24 mouse cellular contexts compared by ENCODE assay signal in genomic region chr6:41505323-41505722, GRCm38 (mm10). TPM values are rescaled to one million over a fixed set of nuclear protein-coding genes. Genes with fewer than 3 reads are reported as not detected.
DNase-seq lines count a peak whose midpoint lies in the region; ATAC-seq and TF ChIP-seq lines count a peak whose summit lies in the region.
"Had no signal": no experiment of that assay in that cellular context is flagged by ENCODE, and none has a peak within 500 bp of the region (broad histone marks: within the 10 kb centered on the region; RNA-seq: fewer than 3 reads in every experiment).

No protein-coding gene starts in this region.

- no peaks in the 10 kb centered on the region for H3K4me1 ChIP-seq in heart, adult 2 months (ENCODE audit: control insufficient read depth, insufficient read depth, low read length)
- no peaks in the 10 kb centered on the region for H3K4me1 ChIP-seq in thymus, adult 2 months (replicated peaks; ENCODE audit: control insufficient read depth, insufficient read depth, low read length)
- H3K4me1 ChIP-seq in forebrain, embryonic 10.5 days, result no peaks in the 10 kb centered on the region
- no peaks in the 10 kb centered on the region for H3K4me1 ChIP-seq in neural tube, embryonic 15.5 days
- H3K4me1 ChIP-seq: limb, embryonic 15.5 days; midbrain, embryonic 10.5 days had no signal

- H3K36me3 ChIP-seq in heart, adult 2 months (ENCODE audit: control insufficient read depth, insufficient read depth, low read length), result no peaks in the 10 kb centered on the region
- no peaks in the 10 kb centered on the region for H3K36me3 ChIP-seq in thymus, adult 2 months (ENCODE audit: control insufficient read depth, insufficient read depth, low read length)
- no peaks in the 10 kb centered on the region for H3K36me3 ChIP-seq in forebrain, embryonic 10.5 days (replicated peaks)
- H3K36me3 ChIP-seq in neural tube, embryonic 15.5 days, result no peaks in the 10 kb centered on the region
- H3K36me3 ChIP-seq: G1E; limb, embryonic 15.5 days; midbrain, embryonic 10.5 days had no signal

- no peak overlapping the region for H3K4me3 ChIP-seq in heart, adult 2 months
- H3K4me3 ChIP-seq in thymus, adult 2 months (ENCODE audit: control insufficient read depth, insufficient read depth, low read length), result no peak overlapping the region
- no peak overlapping the region for H3K4me3 ChIP-seq in forebrain, embryonic 10.5 days
- H3K4me3 ChIP-seq in neural tube, embryonic 15.5 days (replicated peaks), result no peak overlapping the region
- H3K4me3 ChIP-seq: limb, embryonic 15.5 days; midbrain, embryonic 10.5 days had no signal

- 0 out of 2 replicates have a peak, but pooled peaks have one; percentile 50 for ATAC-seq in common myeloid progenitor, adult 5-6 weeks (replicated peaks; ENCODE audit: low read depth, poor library complexity, severe bottlenecking)
- ATAC-seq in neural tube, embryonic 15.5 days (ENCODE audit: low FRiP score), result no peak
- ATAC-seq: forebrain, embryonic 14.5 days; hindbrain, embryonic 16.5 days had no signal

- no peak for TF ChIP-seq POLR2A in heart, adult 2 months (IDR thresholded peaks at IDR 0.05; ENCODE audit: insufficient read depth, low read depth, low read length)
- TF ChIP-seq POLR2A in thymus, adult 2 months (IDR thresholded peaks at IDR 0.05; ENCODE audit: control insufficient read depth, extremely low read depth, insufficient read depth, low read length, poor library complexity), result no peak

- WGBS in heart, adult 2 months, result 67% methylated on average over 6 of the region's 6 CpGs
- 57% methylated on average over 6 of the region's 6 CpGs for WGBS in thymus, adult 2 months
- WGBS in forebrain, embryonic 10.5 days, result 80% methylated on average over 6 of the region's 6 CpGs
- 80% methylated on average over 6 of the region's 6 CpGs for WGBS in neural tube, embryonic 15.5 days

- H3K4me2 ChIP-seq in neural tube, embryonic 15.5 days, result no peak overlapping the region
- H3K4me2 ChIP-seq: heart, embryonic 11.5 days; limb, embryonic 15.5 days had no signal

- peak; percentile 55 for TF ChIP-seq CTCF in heart, adult 2 months (IDR thresholded peaks at IDR 0.05)
- TF ChIP-seq CTCF in thymus, adult 2 months (IDR thresholded peaks at IDR 0.05; ENCODE audit: borderline replicate concordance, control insufficient read depth, extremely low read depth, insufficient read depth, low read length, poor library complexity), result no peak

- H3K9me3 ChIP-seq in forebrain, embryonic 10.5 days, result no peaks in the 10 kb centered on the region
- no peaks in the 10 kb centered on the region for H3K9me3 ChIP-seq in neural tube, embryonic 15.5 days (replicated peaks)
- H3K9me3 ChIP-seq: G1E; limb, embryonic 15.5 days; midbrain, embryonic 10.5 days had no signal

- H3K79me2 ChIP-seq in heart, adult 2 months (replicated peaks; ENCODE audit: control insufficient read depth, insufficient read depth, low read length), result no peaks in the 10 kb centered on the region

- no peaks in the 10 kb centered on the region for H3K27me3 ChIP-seq in heart, adult 2 months (ENCODE audit: control insufficient read depth, insufficient read depth, low read length)
- no peaks in the 10 kb centered on the region for H3K27me3 ChIP-seq in thymus, adult 2 months (ENCODE audit: control insufficient read depth, insufficient read depth, low read length)
- H3K27me3 ChIP-seq in forebrain, embryonic 10.5 days (ENCODE audit: poor library complexity, severe bottlenecking), result no peaks in the 10 kb centered on the region
- H3K27me3 ChIP-seq in neural tube, embryonic 15.5 days (replicated peaks), result no peaks in the 10 kb centered on the region
- H3K27me3 ChIP-seq: limb, embryonic 15.5 days had no signal

- no peak for TF ChIP-seq EP300 in heart, adult 2 months (IDR thresholded peaks at IDR 0.05; ENCODE audit: insufficient read depth, low read depth, low read length)

- intact Hi-C loops in heart, adult 2 months (cut with DNase I), result no loop called here

- H3K9ac ChIP-seq in heart, adult 2 months (ENCODE audit: low read depth, low read length), result no peak overlapping the region
- no peak overlapping the region for H3K9ac ChIP-seq in neural tube, embryonic 15.5 days (replicated peaks)
- H3K9ac ChIP-seq: limb, embryonic 15.5 days had no signal

- no peak for DNase-seq in heart, adult 2 months
- no peak for DNase-seq in heart, postnatal 4 days
- DNase-seq in 416B (ENCODE audit: low read depth), result peak; percentile 8
- peak; percentile 31 for DNase-seq in thymus, adult 2 months
- no peak for DNase-seq in forebrain, embryonic 10.5 days (ENCODE audit: extremely low spot score, low spot score)
- no peak for DNase-seq in right cerebral cortex, postnatal 14 days
- DNase-seq: adrenal gland, postnatal 10 days; cerebellum, adult 8-10 months; embryo, embryonic 11 days; kidney, adult 9 months; lung, postnatal 14 days; right cerebral cortex, adult 18-20 months had no signal

- H3K27ac ChIP-seq in heart, adult 2 months, result no peak overlapping the region
- H3K27ac ChIP-seq in thymus, adult 2 months (ENCODE audit: control insufficient read depth, insufficient read depth, low read length), result no peak overlapping the region
- H3K27ac ChIP-seq in forebrain, embryonic 10.5 days, result no peak overlapping the region
- no peak overlapping the region for H3K27ac ChIP-seq in neural tube, embryonic 15.5 days (replicated peaks)
- H3K27ac ChIP-seq: limb, embryonic 15.5 days; midbrain, embryonic 10.5 days had no signal

RNA-seq across cellular contexts. Expression of gene Prss2, which starts 16.3 kb away (rescaled TPM):
- total RNA-seq in heart, adult 2 months (2021), result not detected
- polyA plus RNA-seq in heart, adult 2 months (2012; rRNA removed), result 0.67 TPM in 1 of 2 replicates, not detected in the other
- total RNA-seq in heart, postnatal 4 days (2021), result not detected
- not detected in 2 replicates for total RNA-seq in common myeloid progenitor, adult 5-6 weeks (2017)
- 9.8 and 13.8 TPM in 2 replicates for polyA plus RNA-seq in thymus, adult 2 months (2012; rRNA removed)
- not detected in 2 replicates for polyA plus RNA-seq in forebrain, embryonic 10.5 days (2016; fragmentation: Nextera tagmentation; extraction: Ambion mirVana)
- polyA plus RNA-seq in neural tube, embryonic 15.5 days (2015; fragmentation: Nextera tagmentation; extraction: Ambion mirVana), result 1.3 TPM in 1 of 2 replicates, not detected in the other
- total RNA-seq: adrenal gland, postnatal 10 days; G1E; gastrocnemius, adult 8-10 months; heart, postnatal 25 days; layer of hippocampus, adult 18-20 months; left cerebral cortex, adult 8-10 months had no signal
- polyA plus RNA-seq: forebrain, embryonic 14.5 days; G1E; heart, embryonic 11.5 days; hindbrain, embryonic 16.5 days; limb, embryonic 15.5 days; midbrain, embryonic 10.5 days had no signal

RNA-seq across cellular contexts. Expression of gene Prss1, which starts 46.6 kb away (rescaled TPM):
- not detected for total RNA-seq in heart, adult 2 months (2021)
- not detected in 2 replicates for polyA plus RNA-seq in heart, adult 2 months (2012; rRNA removed)
- total RNA-seq in heart, postnatal 4 days (2021), result not detected
- total RNA-seq in common myeloid progenitor, adult 5-6 weeks (2017), result not detected in 2 replicates
- polyA plus RNA-seq in thymus, adult 2 months (2012; rRNA removed), result 0.62 and 1.0 TPM in 2 replicates
- not detected in 2 replicates for polyA plus RNA-seq in forebrain, embryonic 10.5 days (2016; fragmentation: Nextera tagmentation; extraction: Ambion mirVana)
- 2.3 TPM in 1 of 2 replicates, not detected in the other for polyA plus RNA-seq in neural tube, embryonic 15.5 days (2015; fragmentation: Nextera tagmentation; extraction: Ambion mirVana)
- total RNA-seq: adrenal gland, postnatal 10 days; G1E; gastrocnemius, adult 8-10 months; heart, postnatal 25 days; layer of hippocampus, adult 18-20 months; left cerebral cortex, adult 8-10 months had no signal
- polyA plus RNA-seq: forebrain, embryonic 14.5 days; G1E; heart, embryonic 11.5 days; hindbrain, embryonic 16.5 days; limb, embryonic 15.5 days; midbrain, embryonic 10.5 days had no signal

RNA-seq across cellular contexts. Expression of gene Gm10334, which starts 59.4 kb away (rescaled TPM):
- not detected for total RNA-seq in heart, adult 2 months (2021)
- not detected in 2 replicates for polyA plus RNA-seq in heart, adult 2 months (2012; rRNA removed)
- not detected for total RNA-seq in heart, postnatal 4 days (2021)
- not detected in 2 replicates for total RNA-seq in common myeloid progenitor, adult 5-6 weeks (2017)
- 0.28 and 0.30 TPM in 2 replicates for polyA plus RNA-seq in thymus, adult 2 months (2012; rRNA removed)
- not detected in 2 replicates for polyA plus RNA-seq in forebrain, embryonic 10.5 days (2016; fragmentation: Nextera tagmentation; extraction: Ambion mirVana)
- not detected in 2 replicates for polyA plus RNA-seq in neural tube, embryonic 15.5 days (2015; fragmentation: Nextera tagmentation; extraction: Ambion mirVana)
- total RNA-seq: adrenal gland, postnatal 10 days; G1E; gastrocnemius, adult 8-10 months; heart, postnatal 25 days; layer of hippocampus, adult 18-20 months had no signal
- polyA plus RNA-seq: forebrain, embryonic 14.5 days; G1E; heart, embryonic 11.5 days; hindbrain, embryonic 16.5 days; limb, embryonic 15.5 days; midbrain, embryonic 10.5 days had no signal

Comparison
In these comparisons a context has a peak if more than half of its experiments do, and no peak if none do; other contexts are left out.
1. DNase-seq: peak in 416B (single experiment) and thymus, adult 2 months (single experiment); none in heart, adult 2 months (0 of 2), heart, postnatal 4 days (single experiment), forebrain, embryonic 10.5 days (single experiment) and right cerebral cortex, postnatal 14 days (single experiment).